In genomic region chr14:26454851-26455250, GRCm38 (mm10) we compare ENCODE assay signal across 12 mouse cellular contexts.
DNase-seq lines count a peak whose midpoint lies in the region; ATAC-seq lines count a peak whose summit lies in the region.
"Had no signal": no experiment of that assay in that cellular context is flagged by ENCODE, and none has a peak within 500 bp of the region (broad histone marks: within the 10 kb centered on the region; RNA-seq: fewer than 3 reads in every experiment).

No protein-coding gene starts in this region.

- H3K27me3 ChIP-seq in liver, embryonic 12.5 days (replicated peaks): no peaks in the 10 kb centered on the region
- H3K27me3 ChIP-seq: hindbrain, embryonic 15.5 days had no signal

- H3K4me1 ChIP-seq in liver, embryonic 12.5 days: peaks cover 19% of the 10 kb centered on the region; the same call in 1 of the 2 replicates

- peak; percentile 80 for ATAC-seq in liver, embryonic 12.5 days
- peak; percentile 93 for ATAC-seq in megakaryocyte progenitor cell, adult 5-6 weeks (replicated peaks; ENCODE audit: poor library complexity)

- peak overlapping the region; percentile 35; the same call in 1 of the 2 replicates for H3K4me2 ChIP-seq in liver, embryonic 12.5 days
- H3K4me2 ChIP-seq: hindbrain, embryonic 15.5 days had no signal

- peaks cover 38% of the 10 kb centered on the region for H3K36me3 ChIP-seq in liver, embryonic 12.5 days

- no peak overlapping the region for H3K27ac ChIP-seq in liver, embryonic 12.5 days
- H3K27ac ChIP-seq: hindbrain, embryonic 15.5 days had no signal

- no peaks in the 10 kb centered on the region for H3K9me3 ChIP-seq in liver, embryonic 12.5 days (replicated peaks)
- H3K9me3 ChIP-seq: hindbrain, embryonic 15.5 days had no signal

- no peak overlapping the region for H3K4me3 ChIP-seq in liver, embryonic 12.5 days
- H3K4me3 ChIP-seq: hindbrain, embryonic 15.5 days had no signal

- DNase-seq in lung, adult 18-20 months: peak; percentile 9 to 19
- no peak for DNase-seq in lung, postnatal 25 days (ENCODE audit: low spot score)
- DNase-seq in embryo, embryonic 10 days (ENCODE audit: low spot score): peak; percentile 21
- no peak for DNase-seq in urinary bladder, postnatal 10 days (ENCODE audit: low spot score)
- no peak for DNase-seq in kidney, adult 11 months
- DNase-seq: kidney, postnatal 14 days; layer of hippocampus, postnatal 36 days; spleen, adult 18-20 months; thymus, adult 18-20 months had no signal

- 36% methylated on average over 16 of the region's 16 CpGs for WGBS in liver, embryonic 12.5 days (ENCODE audit: insufficient replicate concordance)

- H3K9ac ChIP-seq in liver, embryonic 12.5 days: no peak overlapping the region
- H3K9ac ChIP-seq: hindbrain, embryonic 15.5 days had no signal

Comparison
In these comparisons a context has a peak if more than half of its experiments do, and no peak if none do; other contexts are left out.
1. DNase-seq: peak in lung, adult 18-20 months (2 of 2) and embryo, embryonic 10 days (single experiment); none in lung, postnatal 25 days (single experiment), urinary bladder, postnatal 10 days (single experiment) and kidney, adult 11 months (single experiment).